ENCODE assay signal across 31 mouse cellular contexts in the genomic region with DNA sequence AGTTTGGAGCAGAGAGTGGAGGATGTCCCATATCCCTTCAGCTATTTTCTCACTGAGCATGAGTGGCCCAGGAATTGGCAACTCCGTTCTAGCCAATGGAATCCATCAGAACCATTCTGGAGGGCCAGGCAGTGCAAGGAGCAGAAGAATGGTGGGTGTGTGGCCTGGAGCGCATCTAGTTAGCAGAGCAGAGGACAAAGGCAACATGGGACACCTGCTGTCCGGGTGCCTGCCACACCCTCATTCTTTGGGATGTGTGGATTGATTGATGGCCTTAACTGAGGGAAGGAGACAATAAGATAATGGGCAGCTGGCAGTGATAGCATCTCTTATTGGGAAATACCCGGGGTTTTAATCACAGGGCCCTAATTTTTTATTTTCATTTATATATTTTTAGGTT. TPM values are rescaled to one million over a fixed set of nuclear protein-coding genes. Genes with fewer than 3 reads are reported as not detected.
DNase-seq lines count a peak whose midpoint lies in the region; ATAC-seq and TF ChIP-seq lines count a peak whose summit lies in the region.
"Had no signal": no experiment of that assay in that cellular context is flagged by ENCODE, and none has a peak within 500 bp of the region (broad histone marks: within the 10 kb centered on the region; RNA-seq: fewer than 3 reads in every experiment).

No protein-coding gene starts in this region.

- ATAC-seq in lung, postnatal 0 days, result no peak
- ATAC-seq in kidney, embryonic 14.5 days (ENCODE audit: low FRiP score, low TSS enrichment), result no peak
- ATAC-seq: activated CD4-positive, CD25-positive, alpha-beta regulatory T cell, adult 4 months; forebrain, embryonic 14.5 days; forebrain, embryonic 16.5 days had no signal

- H3K36me3 ChIP-seq in ES-Bruce4 (ENCODE audit: control insufficient read depth, insufficient read depth, low read length, poor library complexity, severe bottlenecking) (no peaks in the 10 kb centered on the region), ES-E14 (ENCODE audit: control insufficient read depth, insufficient read depth, low read length, poor library complexity, severe bottlenecking) (no peaks in the 10 kb centered on the region), myocyte (ENCODE audit: control insufficient read depth, insufficient read depth) (no peaks in the 10 kb centered on the region)
- H3K36me3 ChIP-seq in lung, postnatal 0 days (ENCODE audit: insufficient read depth, low read length), result no peaks in the 10 kb centered on the region
- no peaks in the 10 kb centered on the region for H3K36me3 ChIP-seq in kidney, embryonic 14.5 days (ENCODE audit: control insufficient read depth, insufficient read depth, low read length)
- H3K36me3 ChIP-seq: embryonic facial prominence, embryonic 13.5 days; embryonic facial prominence, embryonic 15.5 days; forebrain, embryonic 10.5 days; forebrain, embryonic 12.5 days had no signal

- intact Hi-C loops in heart, postnatal 25 days (cut with DNase I), result no loop called here

- H3K9me3 ChIP-seq in ES-Bruce4 (replicated peaks; ENCODE audit: control insufficient read depth, insufficient read depth, low read length, poor library complexity, severe bottlenecking), result no peaks in the 10 kb centered on the region
- no peaks in the 10 kb centered on the region for H3K9me3 ChIP-seq in ES-E14 (ENCODE audit: control insufficient read depth, insufficient read depth, low read depth, low read length)
- H3K9me3 ChIP-seq in lung, postnatal 0 days (ENCODE audit: low read length), result no peaks in the 10 kb centered on the region
- no peaks in the 10 kb centered on the region for H3K9me3 ChIP-seq in kidney, embryonic 14.5 days (ENCODE audit: control insufficient read depth, low read length)
- H3K9me3 ChIP-seq: embryonic facial prominence, embryonic 15.5 days; forebrain, embryonic 10.5 days; forebrain, embryonic 12.5 days had no signal

- DNase-seq in ES-E14 (ENCODE audit: low read depth, low spot score) (peak; percentile 77), WW6 (ENCODE audit: low read depth, low spot score) (peak; percentile 60)
- no peak for DNase-seq in lung, postnatal 0 days (ENCODE audit: low spot score)
- no peak for DNase-seq in heart, postnatal 25 days (ENCODE audit: low spot score)
- DNase-seq in gastrocnemius, adult 18-20 months (ENCODE audit: low spot score), result no peak
- DNase-seq: adrenal gland, adult 8-10 months; adrenal gland, postnatal 14 days; cerebellum, adult 11 months; cerebellum, adult 18-20 months; cerebellum, adult 8-10 months; cerebellum, adult 9-11 months; cerebellum, postnatal 14 days; cerebellum, postnatal 36 days; embryo, embryonic 11 days had no signal

- H3K4me1 ChIP-seq in ES-Bruce4 (ENCODE audit: control insufficient read depth, insufficient read depth, low read length) (peaks cover 14% of the 10 kb centered on the region), ES-E14 (ENCODE audit: control insufficient read depth in 2 of 2, insufficient read depth in 2 of 2, low read length in 2 of 2, poor library complexity in 1 of 2) (peaks cover 11 to 27% of the 10 kb centered on the region in 2 experiments)
- H3K4me1 ChIP-seq in lung, postnatal 0 days (ENCODE audit: insufficient read depth, low read depth, low read length), result no peaks in the 10 kb centered on the region
- H3K4me1 ChIP-seq in kidney, embryonic 14.5 days (ENCODE audit: control insufficient read depth, insufficient read depth, low read length), result no peaks in the 10 kb centered on the region
- H3K4me1 ChIP-seq: embryonic facial prominence, embryonic 13.5 days; embryonic facial prominence, embryonic 15.5 days; forebrain, embryonic 10.5 days; forebrain, embryonic 12.5 days had no signal

- 59% methylated on average over 4 of the region's 4 CpGs for WGBS in lung, postnatal 0 days
- WGBS in kidney, embryonic 14.5 days, result 68% methylated on average over 4 of the region's 4 CpGs

- H3K27me3 ChIP-seq in ES-Bruce4 (ENCODE audit: control insufficient read depth, insufficient read depth, low read length, poor library complexity, severe bottlenecking), result no peaks in the 10 kb centered on the region
- peaks cover 12% of the 10 kb centered on the region for H3K27me3 ChIP-seq in myocyte (ENCODE audit: control insufficient read depth, insufficient read depth, insufficient read length)
- H3K27me3 ChIP-seq in lung, postnatal 0 days (replicated peaks; ENCODE audit: insufficient read depth, low read length), result no peaks in the 10 kb centered on the region
- no peaks in the 10 kb centered on the region for H3K27me3 ChIP-seq in kidney, embryonic 14.5 days (ENCODE audit: control insufficient read depth, insufficient read depth, low read length)
- H3K27me3 ChIP-seq: embryonic facial prominence, embryonic 13.5 days; embryonic facial prominence, embryonic 15.5 days; forebrain, embryonic 12.5 days had no signal

- H3ac ChIP-seq in myocyte (ENCODE audit: control insufficient read depth, insufficient read length), result no peak overlapping the region

- in situ Hi-C loops in ES-E14 (cut with MboI; ENCODE audit: low sequenced_read_pairs in 2 of 2, unreplicated experiment in 2 of 2), result no loop called here

- peak overlapping the region; percentile 89 for H3K27ac ChIP-seq in ES-Bruce4 (ENCODE audit: insufficient read depth, low read length)
- H3K27ac ChIP-seq in ES-E14 (ENCODE audit: insufficient read depth, low read depth, low read length, poor library complexity, severe bottlenecking), result peak overlapping the region; percentile 85; the same call in 1 of the 2 replicates
- H3K27ac ChIP-seq in lung, postnatal 0 days (ENCODE audit: low read length), result no peak overlapping the region
- no peak overlapping the region for H3K27ac ChIP-seq in kidney, embryonic 14.5 days (ENCODE audit: low read depth, low read length)
- H3K27ac ChIP-seq: embryonic facial prominence, embryonic 13.5 days; embryonic facial prominence, embryonic 15.5 days; forebrain, embryonic 10.5 days; forebrain, embryonic 12.5 days had no signal

- TF ChIP-seq POLR2A in ES-Bruce4 (IDR thresholded peaks at IDR 0.05; ENCODE audit: insufficient read depth, low read length) (no peak), myocyte (IDR thresholded peaks at IDR 0.05; ENCODE audit: insufficient read length, low read depth) (no peak)

- TF ChIP-seq EP300 in ES-Bruce4 (IDR thresholded peaks at IDR 0.05; ENCODE audit: insufficient read depth, low read depth, low read length), result peak; percentile 97
- no peak for TF ChIP-seq EP300 in lung, postnatal 0 days (IDR thresholded peaks at IDR 0.05)

- H3K4me3 ChIP-seq in ES-Bruce4 (ENCODE audit: low read depth, low read length) (no peak overlapping the region), ES-E14 (ENCODE audit: insufficient read depth in 1 of 2, low read depth in 1 of 2, low read length in 2 of 2, poor library complexity in 1 of 2, severe bottlenecking in 1 of 2) (no peak overlapping the region), myocyte (no peak overlapping the region)
- H3K4me3 ChIP-seq in lung, postnatal 0 days (ENCODE audit: low read depth, low read length), result no peak overlapping the region
- no peak overlapping the region for H3K4me3 ChIP-seq in kidney, embryonic 14.5 days (ENCODE audit: low read length)
- H3K4me3 ChIP-seq: embryonic facial prominence, embryonic 13.5 days; embryonic facial prominence, embryonic 15.5 days; erythroblast, embryonic 14.5 days; forebrain, embryonic 10.5 days; forebrain, embryonic 12.5 days had no signal

- no peak for TF ChIP-seq CTCF in ES-Bruce4 (IDR thresholded peaks at IDR 0.05; ENCODE audit: low read depth, low read length)
- TF ChIP-seq CTCF in lung, postnatal 0 days (IDR thresholded peaks at IDR 0.05), result no peak

- H3K79me2 ChIP-seq in myocyte (ENCODE audit: control insufficient read depth, insufficient read depth), result no peaks in the 10 kb centered on the region

- H3K4me2 ChIP-seq in myocyte (ENCODE audit: low read depth), result no peak overlapping the region
- no peak overlapping the region for H3K4me2 ChIP-seq in lung, postnatal 0 days (replicated peaks; ENCODE audit: low read depth, low read length)
- H3K4me2 ChIP-seq in kidney, embryonic 14.5 days (replicated peaks; ENCODE audit: low read depth, low read length), result no peak overlapping the region
- H3K4me2 ChIP-seq: embryonic facial prominence, embryonic 13.5 days; embryonic facial prominence, embryonic 15.5 days; forebrain, embryonic 12.5 days had no signal

- H3K9ac ChIP-seq in ES-Bruce4 (ENCODE audit: low read depth, poor library complexity, severe bottlenecking), result no peak overlapping the region
- 0 out of 2 replicates have a peak overlapping the region, but pooled peaks have one; percentile 7 for H3K9ac ChIP-seq in ES-E14 (ENCODE audit: insufficient read depth, low read depth, low read length, poor library complexity, severe bottlenecking)
- H3K9ac ChIP-seq in lung, postnatal 0 days (replicated peaks; ENCODE audit: low read depth), result no peak overlapping the region
- no peak overlapping the region for H3K9ac ChIP-seq in kidney, embryonic 14.5 days (ENCODE audit: low read depth, low read length)
- H3K9ac ChIP-seq: embryonic facial prominence, embryonic 13.5 days; embryonic facial prominence, embryonic 15.5 days; forebrain, embryonic 12.5 days had no signal

RNA-seq across cellular contexts. Expression of gene Acp7, which starts 25.3 kb away (rescaled TPM):
- polyA plus RNA-seq in ES-Bruce4 (2011; ENCODE audit: insufficient read depth, insufficient read length, low read depth, missing spikeins), result 1.4 and 1.8 TPM in 2 replicates
- total RNA-seq in ES-E14 (2012; rRNA removed), result 1.6 and 2.5 TPM in 2 replicates
- not detected for polyA plus RNA-seq in myocyte (2012; fragmentation: generic; extraction: Trizol)
- polyA plus RNA-seq in lung, postnatal 0 days (2015; fragmentation: Nextera tagmentation; extraction: Ambion mirVana), result not detected in 2 replicates
- not detected for total RNA-seq in heart, postnatal 25 days (2021)
- not detected for total RNA-seq in gastrocnemius, adult 18-20 months (2021)
- not detected in 2 replicates for polyA plus RNA-seq in kidney, embryonic 14.5 days (2014; fragmentation: Nextera tagmentation; extraction: Ambion mirVana)
- total RNA-seq: adrenal gland, adult 18-20 months; adrenal gland, adult 8-10 months; adrenal gland, postnatal 14 days; adrenal gland, postnatal 4 days; common myeloid progenitor, adult 5-6 weeks; MEL had no signal
- polyA plus RNA-seq: activated CD4-positive, CD25-positive, alpha-beta regulatory T cell, adult 4 months; C2C12; embryonic facial prominence, embryonic 11.5 days; embryonic facial prominence, embryonic 13.5 days; erythroblast, embryonic 14.5 days; forebrain, embryonic 10.5 days; forebrain, embryonic 12.5 days; forebrain, embryonic 14.5 days; forebrain, embryonic 16.5 days had no signal

RNA-seq across cellular contexts. Expression of gene Fbxo27, which starts 36.2 kb away (rescaled TPM):
- 5.2 and 9.6 TPM in 2 replicates for polyA plus RNA-seq in ES-Bruce4 (2011; ENCODE audit: insufficient read depth, insufficient read length, low read depth, missing spikeins)
- 5.8 and 5.9 TPM in 2 replicates for total RNA-seq in ES-E14 (2012; rRNA removed)
- not detected for polyA plus RNA-seq in myocyte (2012; fragmentation: generic; extraction: Trizol)
- 2.3 and 2.8 TPM in 2 replicates for polyA plus RNA-seq in lung, postnatal 0 days (2015; fragmentation: Nextera tagmentation; extraction: Ambion mirVana)
- under 1 TPM; 0.34 to 0.39 TPM for total RNA-seq in heart, postnatal 25 days (2021)
- under 1 TPM; 0.34 to 0.76 TPM for total RNA-seq in gastrocnemius, adult 18-20 months (2021)
- 5.0 and 5.5 TPM in 2 replicates for polyA plus RNA-seq in kidney, embryonic 14.5 days (2014; fragmentation: Nextera tagmentation; extraction: Ambion mirVana)
- total RNA-seq: common myeloid progenitor, adult 5-6 weeks; MEL had no signal
- polyA plus RNA-seq: erythroblast, embryonic 14.5 days had no signal

RNA-seq across cellular contexts. Expression of gene Pak4, which starts 58.4 kb away (rescaled TPM):
- polyA plus RNA-seq in ES-Bruce4 (2011; ENCODE audit: insufficient read depth, insufficient read length, low read depth, missing spikeins) (64.4 and 75.1 TPM in 2 replicates), myocyte (2012; fragmentation: generic; extraction: Trizol) (27.5 TPM)
- 31.9 and 32.2 TPM in 2 replicates for total RNA-seq in ES-E14 (2012; rRNA removed)
- polyA plus RNA-seq in lung, postnatal 0 days (2015; fragmentation: Nextera tagmentation; extraction: Ambion mirVana), result 36.3 and 38.2 TPM in 2 replicates
- total RNA-seq in heart, postnatal 25 days (2021), result 1 to 10 TPM; 8.4 to 8.8 TPM
- total RNA-seq in gastrocnemius, adult 18-20 months (2021), result 1 to 10 TPM; 2.2 to 3.8 TPM
- polyA plus RNA-seq in kidney, embryonic 14.5 days (2014; fragmentation: Nextera tagmentation; extraction: Ambion mirVana), result 48.3 and 60.7 TPM in 2 replicates

RNA-seq across cellular contexts. Expression of gene Samd4b, which starts 58.5 kb away (rescaled TPM):
- polyA plus RNA-seq in ES-Bruce4 (2011; ENCODE audit: insufficient read depth, insufficient read length, low read depth, missing spikeins) (86.0 and 94.1 TPM in 2 replicates), myocyte (2012; fragmentation: generic; extraction: Trizol) (29.4 TPM)
- total RNA-seq in ES-E14 (2012; rRNA removed), result 26.9 and 30.3 TPM in 2 replicates
- 12.9 and 13.4 TPM in 2 replicates for polyA plus RNA-seq in lung, postnatal 0 days (2015; fragmentation: Nextera tagmentation; extraction: Ambion mirVana)
- total RNA-seq in heart, postnatal 25 days (2021), result 10 to 100 TPM; 22.6 to 22.8 TPM
- 10 to 100 TPM; 13.8 to 15.2 TPM for total RNA-seq in gastrocnemius, adult 18-20 months (2021)
- polyA plus RNA-seq in kidney, embryonic 14.5 days (2014; fragmentation: Nextera tagmentation; extraction: Ambion mirVana), result 33.3 and 34.9 TPM in 2 replicates

Comparison
In these comparisons a context has a peak if more than half of its experiments do, and no peak if none do; other contexts are left out.
1. H3K27ac ChIP-seq: peak in ES-Bruce4 (single experiment) and ES-E14 (single experiment); none in lung, postnatal 0 days (single experiment) and kidney, embryonic 14.5 days (single experiment).
2. DNase-seq: peak in ES-E14 (single experiment) and WW6 (single experiment); none in lung, postnatal 0 days (single experiment), heart, postnatal 25 days (single experiment) and gastrocnemius, adult 18-20 months (single experiment).